Mouse (Mus musculus): ENCODE measurements at regions not wholly inside any gene's neighbourhood (a gene's known extent, or its start where the extent isn't known, plus 50 kb on each side); places are given as distances from the start of the nearest gene placed in this dataset.
"Not testable (repeated sequence)": the region's sequence is repeated elsewhere in the genome, so short reads cannot be mapped to it uniquely, and the experiment has no call there.

DNA sequence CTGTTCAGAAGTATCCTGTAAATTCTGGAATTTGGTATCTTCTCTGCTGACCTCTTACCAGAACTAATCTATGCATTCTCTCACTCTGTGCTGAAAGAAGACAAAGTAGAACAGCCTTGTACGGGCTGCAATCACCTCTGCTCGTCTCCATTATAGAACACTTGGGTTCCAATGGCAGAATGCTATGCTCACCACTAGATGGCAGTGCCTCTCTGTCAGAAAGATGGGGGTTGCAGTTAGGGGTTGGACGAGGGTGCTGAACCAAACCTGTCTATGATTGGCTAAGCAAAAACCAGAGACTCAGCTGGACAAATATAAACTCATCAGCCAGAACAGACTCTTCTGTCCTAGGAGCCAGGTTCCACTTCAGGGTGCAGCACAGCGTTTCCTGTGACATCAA, 515.9 kb downstream of the Dad1 start:
- WGBS, result 31% methylated on average over 4 of the region's 4 CpGs
- not testable (repeated sequence) for H3K36me3 ChIP-seq (ENCODE audit: control insufficient read depth, insufficient read depth, low read length); H3K9ac ChIP-seq (ENCODE audit: low read depth, low read length); H3K27me3 ChIP-seq (ENCODE audit: control insufficient read depth, insufficient read depth, low read length); H3K9me3 ChIP-seq (ENCODE audit: control insufficient read depth, low read length); H3K4me3 ChIP-seq (ENCODE audit: low read length); H3K4me1 ChIP-seq (ENCODE audit: control insufficient read depth, insufficient read depth, low read length); H3K27ac ChIP-seq (ENCODE audit: low read depth, low read length); H3K4me2 ChIP-seq (replicated peaks; ENCODE audit: low read depth, low read length)
- peak; percentile 55; the same call in 1 of the 2 replicates for ATAC-seq (ENCODE audit: low FRiP score, low TSS enrichment)

DNA sequence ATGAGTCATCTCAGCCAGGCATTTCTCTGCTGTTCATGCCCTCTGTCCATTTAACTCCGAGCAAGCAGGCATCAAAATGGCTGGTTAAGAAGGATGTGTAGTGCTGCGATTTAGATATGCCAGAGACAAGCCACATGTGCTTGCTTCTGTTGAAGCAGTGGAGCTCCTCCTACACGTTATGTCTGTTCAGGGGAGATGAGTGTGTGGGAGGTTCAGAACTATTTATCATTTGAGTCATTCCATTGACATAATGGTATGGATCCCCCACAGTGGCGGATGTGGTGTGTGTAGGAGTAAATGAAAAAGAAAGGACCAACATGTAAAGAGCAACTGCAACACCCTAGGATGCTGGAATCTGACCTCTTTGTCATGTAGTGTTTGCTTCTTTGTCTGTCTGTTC, 517.6 kb downstream of the Dad1 start:
- ATAC-seq (ENCODE audit: low FRiP score, low TSS enrichment); H3K36me3 ChIP-seq (ENCODE audit: control insufficient read depth, insufficient read depth, low read length); H3K9ac ChIP-seq (ENCODE audit: low read depth, low read length); H3K4me3 ChIP-seq (ENCODE audit: low read length); H3K27me3 ChIP-seq (ENCODE audit: control insufficient read depth, insufficient read depth, low read length); H3K4me1 ChIP-seq (ENCODE audit: control insufficient read depth, insufficient read depth, low read length); H3K27ac ChIP-seq (ENCODE audit: low read depth, low read length); H3K9me3 ChIP-seq (ENCODE audit: control insufficient read depth, low read length); H3K4me2 ChIP-seq (replicated peaks; ENCODE audit: low read depth, low read length): not testable (repeated sequence)
- 45% methylated on average over 4 of the region's 4 CpGs for WGBS

DNA sequence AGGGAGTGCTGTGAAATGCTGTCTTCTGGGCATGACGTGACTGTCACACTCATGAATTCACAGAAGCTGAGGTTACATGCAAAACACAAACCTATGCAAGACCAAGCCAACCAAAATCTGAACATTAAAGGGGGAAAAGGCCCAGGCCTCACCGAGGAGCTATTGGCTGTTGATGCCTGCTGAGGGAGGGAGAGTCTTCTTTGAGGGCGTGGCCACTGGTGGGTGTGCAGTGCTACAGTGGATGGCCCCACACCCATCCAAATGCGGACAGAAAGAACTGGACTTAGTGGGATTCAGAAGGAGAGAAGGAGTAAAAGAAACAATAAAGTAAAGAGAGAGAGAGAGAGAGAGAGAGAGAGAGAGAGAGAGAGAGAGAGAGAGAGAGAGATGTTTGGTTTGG, 522.3 kb downstream of the Dad1 start:
- H3K9ac ChIP-seq (ENCODE audit: low read depth, low read length); H3K4me1 ChIP-seq (ENCODE audit: control insufficient read depth, insufficient read depth, low read length); H3K27me3 ChIP-seq (ENCODE audit: control insufficient read depth, insufficient read depth, low read length); H3K9me3 ChIP-seq (ENCODE audit: control insufficient read depth, low read length); H3K36me3 ChIP-seq (ENCODE audit: control insufficient read depth, insufficient read depth, low read length); ATAC-seq (ENCODE audit: low FRiP score, low TSS enrichment); H3K4me2 ChIP-seq (replicated peaks; ENCODE audit: low read depth, low read length); H3K4me3 ChIP-seq (ENCODE audit: low read length); H3K27ac ChIP-seq (ENCODE audit: low read depth, low read length): not testable (repeated sequence)
- no CpG with 5 or more reads among the region's 4 CpGs for WGBS

DNA sequence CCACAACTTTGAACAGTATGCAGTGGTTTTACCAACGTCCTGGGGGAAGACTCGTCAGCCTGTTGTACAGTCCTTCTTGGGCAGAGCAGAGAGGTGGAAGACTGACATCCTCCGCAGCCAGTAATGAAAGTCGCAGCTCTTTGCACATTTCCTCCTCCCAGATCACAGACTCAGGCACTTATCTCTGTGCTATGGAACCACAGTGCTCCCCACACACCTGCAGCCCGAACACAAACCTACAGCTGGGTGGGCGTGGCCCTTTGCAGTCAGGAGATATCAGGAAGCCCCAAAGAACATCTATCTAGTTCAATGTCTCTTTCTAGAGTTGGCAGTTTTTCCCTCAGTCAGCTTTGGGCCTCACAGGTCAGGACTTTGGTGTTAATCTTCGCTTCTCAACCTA, 524.0 kb downstream of the Dad1 start:
- WGBS, result 100% methylated on average over 1 of the region's 7 CpGs
- H3K9me3 ChIP-seq (ENCODE audit: control insufficient read depth, low read length); H3K9ac ChIP-seq (ENCODE audit: low read depth, low read length); H3K4me1 ChIP-seq (ENCODE audit: control insufficient read depth, insufficient read depth, low read length); H3K27me3 ChIP-seq (ENCODE audit: control insufficient read depth, insufficient read depth, low read length); H3K4me2 ChIP-seq (replicated peaks; ENCODE audit: low read depth, low read length); H3K27ac ChIP-seq (ENCODE audit: low read depth, low read length); H3K4me3 ChIP-seq (ENCODE audit: low read length); ATAC-seq (ENCODE audit: low FRiP score, low TSS enrichment); H3K36me3 ChIP-seq (ENCODE audit: control insufficient read depth, insufficient read depth, low read length): not testable (repeated sequence)

DNA sequence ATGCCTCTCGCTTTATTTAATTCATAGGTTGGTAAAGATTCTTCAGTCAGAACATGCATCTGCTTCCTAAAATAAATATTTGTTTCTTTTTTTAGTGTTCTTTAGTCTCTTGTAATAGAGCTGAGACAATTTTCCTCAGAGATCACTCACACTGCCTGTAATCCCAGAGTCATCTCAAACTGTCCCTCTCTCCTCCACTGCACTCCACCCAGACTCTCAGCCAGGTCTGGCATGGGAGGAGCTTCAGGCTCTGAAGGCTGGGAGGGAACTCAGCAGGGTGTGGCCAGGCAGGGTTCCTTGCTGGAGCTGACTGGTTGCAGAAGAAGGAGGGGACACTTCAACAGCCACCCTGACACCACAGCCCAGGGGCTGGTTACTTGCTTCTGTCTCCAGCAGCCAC, 524.8 kb downstream of the Dad1 start:
- H3K36me3 ChIP-seq (ENCODE audit: control insufficient read depth, insufficient read depth, low read length); H3K9me3 ChIP-seq (ENCODE audit: control insufficient read depth, low read length); H3K9ac ChIP-seq (ENCODE audit: low read depth, low read length); ATAC-seq (ENCODE audit: low FRiP score, low TSS enrichment); H3K4me1 ChIP-seq (ENCODE audit: control insufficient read depth, insufficient read depth, low read length); H3K4me2 ChIP-seq (replicated peaks; ENCODE audit: low read depth, low read length); H3K27me3 ChIP-seq (ENCODE audit: control insufficient read depth, insufficient read depth, low read length); H3K27ac ChIP-seq (ENCODE audit: low read depth, low read length); H3K4me3 ChIP-seq (ENCODE audit: low read length): not testable (repeated sequence)
- WGBS, result no CpG with 5 or more reads among the region's 1 CpGs

DNA sequence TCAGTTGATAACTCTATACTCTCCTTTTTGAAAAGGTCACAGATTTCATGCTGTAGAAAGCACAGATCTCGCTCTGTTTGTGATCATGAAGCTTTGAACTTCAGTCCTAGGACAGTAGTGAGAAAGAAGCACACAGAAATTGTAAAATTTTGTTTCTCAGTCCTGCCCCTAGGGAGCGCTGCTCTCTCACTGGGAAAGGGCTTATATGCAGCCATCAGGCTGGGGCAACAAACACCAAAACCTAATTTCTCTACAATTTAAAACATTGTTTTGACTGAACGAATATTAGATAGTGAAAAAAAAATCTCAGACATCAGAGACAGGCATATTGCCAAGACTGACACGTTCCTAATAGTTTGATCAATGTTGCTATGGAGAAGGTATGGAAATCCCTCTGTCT, 527.0 kb downstream of the Dad1 start:
- 75% methylated on average over 2 of the region's 4 CpGs for WGBS

DNA sequence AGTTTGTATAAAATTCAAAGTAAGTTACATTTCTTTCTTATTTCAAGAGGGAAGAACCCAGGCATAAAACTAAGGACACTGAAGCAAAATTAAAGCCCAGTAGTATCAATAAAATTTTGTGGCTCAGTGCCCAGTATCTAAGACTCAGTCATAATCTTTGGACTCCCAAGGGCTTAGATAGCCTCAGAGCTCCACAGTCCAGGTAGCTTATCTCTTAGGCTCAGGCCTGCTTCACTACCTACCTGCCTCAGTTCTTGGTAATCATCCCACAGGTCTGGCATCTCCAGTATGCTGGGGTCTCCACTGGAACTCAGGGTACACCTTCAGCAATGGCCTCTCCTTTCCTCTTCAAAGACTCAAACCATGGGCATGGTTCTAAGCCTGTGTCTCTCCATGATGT, 530.3 kb downstream of the Dad1 start:
- H3K4me2 ChIP-seq (replicated peaks; ENCODE audit: low read depth, low read length); H3K9ac ChIP-seq (ENCODE audit: low read depth, low read length); H3K9me3 ChIP-seq (ENCODE audit: control insufficient read depth, low read length); ATAC-seq (ENCODE audit: low FRiP score, low TSS enrichment); H3K36me3 ChIP-seq (ENCODE audit: control insufficient read depth, insufficient read depth, low read length); H3K27me3 ChIP-seq (ENCODE audit: control insufficient read depth, insufficient read depth, low read length); H3K4me3 ChIP-seq (ENCODE audit: low read length); H3K4me1 ChIP-seq (ENCODE audit: control insufficient read depth, insufficient read depth, low read length); H3K27ac ChIP-seq (ENCODE audit: low read depth, low read length): not testable (repeated sequence)

More for the DNA sequence above, 527.0 kb downstream of the Dad1 start:
- H3K4me3 ChIP-seq (ENCODE audit: low read length); H3K4me1 ChIP-seq (ENCODE audit: control insufficient read depth, insufficient read depth, low read length); ATAC-seq (ENCODE audit: low FRiP score, low TSS enrichment); H3K4me2 ChIP-seq (replicated peaks; ENCODE audit: low read depth, low read length); H3K9me3 ChIP-seq (ENCODE audit: control insufficient read depth, low read length); H3K9ac ChIP-seq (ENCODE audit: low read depth, low read length); H3K27ac ChIP-seq (ENCODE audit: low read depth, low read length); H3K27me3 ChIP-seq (ENCODE audit: control insufficient read depth, insufficient read depth, low read length); H3K36me3 ChIP-seq (ENCODE audit: control insufficient read depth, insufficient read depth, low read length): not testable (repeated sequence)

DNA sequence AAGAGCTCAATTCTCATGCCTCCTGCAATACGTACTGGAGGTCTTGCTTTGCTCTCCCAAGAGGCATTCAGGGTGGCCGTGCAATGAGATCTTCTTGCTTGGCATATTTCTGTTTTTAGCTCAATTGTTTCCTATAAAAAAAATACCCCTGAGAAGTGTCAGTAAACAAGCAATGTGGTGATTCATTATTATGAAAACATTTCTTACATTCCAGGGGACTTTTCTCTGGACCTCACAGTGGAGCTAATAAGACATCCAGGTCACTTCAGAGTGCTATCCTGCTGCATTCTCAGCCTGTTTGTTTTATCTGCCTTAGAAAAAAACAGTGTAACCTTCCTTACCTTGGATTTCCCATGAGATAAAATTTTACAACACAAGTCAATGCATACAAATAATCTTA, 532.0 kb downstream of the Dad1 start:
- ATAC-seq (ENCODE audit: low FRiP score, low TSS enrichment), result not testable (repeated sequence)

DNA sequence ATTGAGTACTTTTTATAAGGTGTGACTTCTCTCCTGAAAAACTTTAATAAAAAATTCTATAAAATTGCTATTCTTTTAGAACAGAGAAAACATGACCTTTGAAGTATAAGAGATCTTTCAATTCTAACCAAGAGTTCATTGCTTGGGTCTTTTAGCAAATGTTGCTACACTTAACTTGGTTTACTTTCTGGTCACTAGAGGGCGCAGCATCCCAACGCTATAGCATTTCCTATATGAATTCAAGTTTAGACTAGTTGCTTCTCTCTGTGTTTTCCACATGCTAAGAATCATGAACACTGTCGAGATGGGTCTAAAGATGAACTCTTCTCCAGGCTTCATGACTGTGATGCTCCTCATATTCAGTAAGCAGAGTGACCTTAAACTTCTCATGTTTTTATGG, 544.3 kb downstream of the Dad1 start:
- H3K9me3 ChIP-seq (ENCODE audit: control insufficient read depth, low read length); H3K4me2 ChIP-seq (replicated peaks; ENCODE audit: low read depth, low read length); H3K36me3 ChIP-seq (ENCODE audit: control insufficient read depth, insufficient read depth, low read length); H3K9ac ChIP-seq (ENCODE audit: low read depth, low read length); H3K4me3 ChIP-seq (ENCODE audit: low read length); H3K4me1 ChIP-seq (ENCODE audit: control insufficient read depth, insufficient read depth, low read length); H3K27ac ChIP-seq (ENCODE audit: low read depth, low read length); H3K27me3 ChIP-seq (ENCODE audit: control insufficient read depth, insufficient read depth, low read length); ATAC-seq (ENCODE audit: low FRiP score, low TSS enrichment): not testable (repeated sequence)
- 1% methylated on average over 3 of the region's 3 CpGs for WGBS

More for the DNA sequence above, 532.0 kb downstream of the Dad1 start:
- not testable (repeated sequence) for H3K27ac ChIP-seq (ENCODE audit: low read depth, low read length); H3K9me3 ChIP-seq (ENCODE audit: control insufficient read depth, low read length); H3K4me1 ChIP-seq (ENCODE audit: control insufficient read depth, insufficient read depth, low read length); H3K36me3 ChIP-seq (ENCODE audit: control insufficient read depth, insufficient read depth, low read length); H3K4me3 ChIP-seq (ENCODE audit: low read length); H3K27me3 ChIP-seq (ENCODE audit: control insufficient read depth, insufficient read depth, low read length); H3K4me2 ChIP-seq (replicated peaks; ENCODE audit: low read depth, low read length); H3K9ac ChIP-seq (ENCODE audit: low read depth, low read length)
- 36% methylated on average over 1 of the region's 2 CpGs for WGBS

DNA sequence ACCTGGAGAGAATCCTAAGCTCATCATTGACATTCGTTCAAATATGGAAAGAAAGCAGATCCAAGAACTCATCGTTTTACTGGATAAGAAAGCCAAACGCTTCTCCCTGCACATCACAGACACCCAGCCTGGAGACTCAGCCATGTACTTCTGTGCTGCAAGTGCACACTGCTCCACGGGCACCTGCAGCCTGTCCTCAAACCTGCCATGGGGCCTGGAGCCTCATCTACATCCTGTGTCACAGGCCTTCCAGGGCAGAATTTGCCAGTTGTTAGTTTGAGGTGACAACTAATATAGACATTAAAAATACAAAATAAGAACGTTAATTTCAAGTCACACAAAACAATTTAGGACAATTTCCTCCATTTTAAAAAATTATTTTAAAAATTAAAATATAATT, 549.6 kb downstream of the Dad1 start:
- ATAC-seq (ENCODE audit: low FRiP score, low TSS enrichment); H3K9ac ChIP-seq (ENCODE audit: low read depth, low read length); H3K4me3 ChIP-seq (ENCODE audit: low read length); H3K4me1 ChIP-seq (ENCODE audit: control insufficient read depth, insufficient read depth, low read length); H3K27ac ChIP-seq (ENCODE audit: low read depth, low read length); H3K27me3 ChIP-seq (ENCODE audit: control insufficient read depth, insufficient read depth, low read length); H3K4me2 ChIP-seq (replicated peaks; ENCODE audit: low read depth, low read length); H3K36me3 ChIP-seq (ENCODE audit: control insufficient read depth, insufficient read depth, low read length); H3K9me3 ChIP-seq (ENCODE audit: control insufficient read depth, low read length): not testable (repeated sequence)
- 88% methylated on average over 5 of the region's 5 CpGs for WGBS
